Mouse (Mus musculus) heart, embryonic 13.5 days (tissue): ENCODE measurements around the gene Hk1. TPM values are rescaled to one million over a fixed set of nuclear protein-coding genes. Genes with fewer than 3 reads are reported as not detected.

Experiments
- polyA plus RNA-seq: library from polyadenylated mRNA; unstranded; fragments of >200 nt; fragmentation: Nextera tagmentation; extraction: Ambion mirVana; gene quantifications from 2 replicates; pipeline ENCODE4 v1.2.1, GENCODE M21; 2015

The Hk1 gene
- polyA plus RNA-seq, 1 experiment from 2014 or later = 163 TPM

Other genes with a start within 250 kb of the Hk1 start
- gene Neurog3, start 246.8 kb downstream of the Hk1 start, polyA plus RNA-seq = 0.33 TPM in 1 of 2 replicates, not detected in the other
- gene Fam241b, start 236.0 kb downstream of the Hk1 start, polyA plus RNA-seq = 3.3 and 4.0 TPM in 2 replicates
- gene Tspan15, start 148.7 kb downstream of the Hk1 start, polyA plus RNA-seq = 5.7 and 7.0 TPM in 2 replicates
- gene Tacr2, start 127.5 kb downstream of the Hk1 start, polyA plus RNA-seq = 0.08 TPM in 1 of 2 replicates, not detected in the other
- 0.37 and 0.97 TPM in 2 replicates for gene Hkdc1, start 42.6 kb upstream of the Hk1 start, polyA plus RNA-seq
- 0.56 and 0.61 TPM in 2 replicates for gene 4930507D05Rik, start 69.6 kb upstream of the Hk1 start, polyA plus RNA-seq
- gene Supv3l1, start 69.8 kb upstream of the Hk1 start, polyA plus RNA-seq = 26.6 and 27.0 TPM in 2 replicates
- 67.5 and 70.3 TPM in 2 replicates for gene Vps26a, start 106.9 kb upstream of the Hk1 start, polyA plus RNA-seq
- 8.2 and 8.6 TPM in 2 replicates for gene Srgn, start 147.5 kb upstream of the Hk1 start, polyA plus RNA-seq
- 26.0 and 27.3 TPM in 2 replicates for gene Kif1bp, start 198.5 kb upstream of the Hk1 start, polyA plus RNA-seq
- gene Ddx21, start 222.4 kb upstream of the Hk1 start, polyA plus RNA-seq = 11.3 and 12.2 TPM in 2 replicates